Mouse (Mus musculus): ENCODE measurements at regions not wholly inside any gene's neighbourhood (a gene's known extent, or its start where the extent isn't known, plus 50 kb on each side); places are given as distances from the start of the nearest gene placed in this dataset.
"Not testable (repeated sequence)": the region's sequence is repeated elsewhere in the genome, so short reads cannot be mapped to it uniquely, and the experiment has no call there.

- no peak for TF ChIP-seq NELFE (IDR thresholded peaks at IDR 0.05; ENCODE audit: low read depth, low read length)
- TF ChIP-seq POLR2AphosphoS5 (IDR thresholded peaks at IDR 0.05; ENCODE audit: borderline replicate concordance, low read depth, low read length) = no peak
- no peak for TF ChIP-seq TBP (IDR thresholded peaks at IDR 0.05; ENCODE audit: low read depth, low read length)
- TF ChIP-seq KAT2A (conservative IDR thresholded peaks at IDR 0.05; ENCODE audit: low read depth, low read length) = no peak
- no peak for TF ChIP-seq MAZ (IDR thresholded peaks at IDR 0.05; ENCODE audit: low read depth, low read length)
- no peak for TF ChIP-seq ETS1 (IDR thresholded peaks at IDR 0.05; ENCODE audit: low read depth, low read length)
- TF ChIP-seq EP300 (IDR thresholded peaks at IDR 0.05; ENCODE audit: low read depth in 1 of 2, low read length in 2 of 2) = no peak
- TF ChIP-seq MAFK (IDR thresholded peaks at IDR 0.05; ENCODE audit: borderline replicate concordance, low read depth, low read length) = no peak
- TF ChIP-seq JUND (IDR thresholded peaks at IDR 0.05; ENCODE audit: low read depth, low read length) = no peak
- TF ChIP-seq SMC3 (IDR thresholded peaks at IDR 0.05; ENCODE audit: low read depth, low read length) = no peak
- TF ChIP-seq GABPA (IDR thresholded peaks at IDR 0.05; ENCODE audit: low read depth, low read length) = no peak
- TF ChIP-seq MXI1 (IDR thresholded peaks at IDR 0.05; ENCODE audit: low read depth, low read length) = no peak
- no peak for TF ChIP-seq CTCF (IDR thresholded peaks at IDR 0.05 in 2 of 3, conservative IDR thresholded peaks at IDR 0.05 in 1 of 3; ENCODE audit: control insufficient read depth in 1 of 3, insufficient read depth in 1 of 3, low read depth in 2 of 3, low read length in 3 of 3, poor library complexity in 1 of 3, severe bottlenecking in 1 of 3)
- TF ChIP-seq BHLHE40 (IDR thresholded peaks at IDR 0.05; ENCODE audit: borderline replicate concordance, low read depth, low read length) = no peak
- no peak for TF ChIP-seq ELF1 (IDR thresholded peaks at IDR 0.05; ENCODE audit: low read depth, low read length)
- TF ChIP-seq ZKSCAN1 (IDR thresholded peaks at IDR 0.05; ENCODE audit: low read depth, low read length) = no peak
- Histone ChIP-seq H3K27ac (ENCODE audit: control insufficient read depth, low read depth, low read length) (no peak overlapping the region), H3K4me1 (ENCODE audit: control insufficient read depth in 1 of 2, insufficient read depth in 2 of 2, low read length in 2 of 2) (no peaks in the 10 kb centered on the region), H3K9me3 (replicated peaks; ENCODE audit: insufficient read depth, low read length) (no peaks in the 10 kb centered on the region), H3K4me3 (ENCODE audit: control insufficient read depth in 1 of 2, insufficient read depth in 1 of 2, low read depth in 2 of 2, low read length in 2 of 2) (no peak overlapping the region), H3K9ac (ENCODE audit: control insufficient read depth, low read depth, low read length, poor library complexity, severe bottlenecking) (no peak overlapping the region), H3K79me2 (ENCODE audit: control insufficient read depth, insufficient read depth, low read length, poor library complexity) (no peaks in the 10 kb centered on the region), H3K36me3 (ENCODE audit: control insufficient read depth in 1 of 2, insufficient read depth in 2 of 2, low read length in 2 of 2) (no peaks in the 10 kb centered on the region), H3K27me3 (ENCODE audit: control insufficient read depth in 1 of 2, insufficient read depth in 2 of 2, low read length in 2 of 2) (peaks cover 0 to 9% of the 10 kb centered on the region in 2 experiments; a peak in 3 of 4 replicates)
- no peak for DNase-seq (ENCODE audit: low read depth, low spot score)
These were observed 68.6 kb upstream of the Creb1 start for GRCm38 (mm10) chr1:64463715-64464290.

GRCm38 (mm10) chr1:64461616-64462015, 70.8 kb upstream of the Creb1 start:
- TF ChIP-seq CTCF (IDR thresholded peaks at IDR 0.05 in 2 of 3, conservative IDR thresholded peaks at IDR 0.05 in 1 of 3; ENCODE audit: control insufficient read depth in 1 of 3, insufficient read depth in 1 of 3, low read depth in 2 of 3, low read length in 3 of 3, poor library complexity in 1 of 3, severe bottlenecking in 1 of 3) (peak; percentile 17 to 48 (median 43); a peak in 5 of 6 replicates), SMC3 (IDR thresholded peaks at IDR 0.05; ENCODE audit: low read depth, low read length) (peak; percentile 43), RAD21 (IDR thresholded peaks at IDR 0.05; ENCODE audit: low read depth, low read length) (peak; percentile 10)
- H3K4me3 ChIP-seq (ENCODE audit: control insufficient read depth in 1 of 2, insufficient read depth in 1 of 2, low read depth in 2 of 2, low read length in 2 of 2); H3K36me3 ChIP-seq (ENCODE audit: control insufficient read depth in 1 of 2, insufficient read depth in 2 of 2, low read length in 2 of 2); H3K4me1 ChIP-seq (ENCODE audit: control insufficient read depth in 1 of 2, insufficient read depth in 2 of 2, low read length in 2 of 2); H3K9me3 ChIP-seq (replicated peaks; ENCODE audit: insufficient read depth, low read length); H3K9ac ChIP-seq (ENCODE audit: control insufficient read depth, low read depth, low read length, poor library complexity, severe bottlenecking); H3K27me3 ChIP-seq (ENCODE audit: control insufficient read depth in 1 of 2, insufficient read depth in 2 of 2, low read length in 2 of 2); H3K79me2 ChIP-seq (ENCODE audit: control insufficient read depth, insufficient read depth, low read length, poor library complexity); H3K27ac ChIP-seq (ENCODE audit: control insufficient read depth, low read depth, low read length): not testable (repeated sequence)
- DNase-seq (ENCODE audit: low read depth, low spot score) = peak; percentile 33
